Mouse (Mus musculus) hindbrain, embryonic 13.5 days (tissue): ENCODE measurements at regions not wholly inside any gene's neighbourhood (a gene's known extent, or its start where the extent isn't known, plus 50 kb on each side); places are given as distances from the start of the nearest gene placed in this dataset.
A peak's percentile ranks its signal among the peaks of the same experiment; 100 is the strongest.

Experiments
- ATAC-seq: fragments of 200-750 bp; cut with Nextera tagmentation; 2 replicates; pipeline ENCODE4 v1.8.0; 2017; ENCODE audit warnings: moderate TSS enrichment; ENCODE audit not compliant: low FRiP score
- H3K27ac ChIP-seq: fragments of 300-500 bp; sonication (generic); 2 replicates; pipeline ENCODE4 v1.5.1; 2015; ENCODE audit warnings: inconsistent platforms, mild to moderate bottlenecking, moderate library complexity
- H3K27me3 ChIP-seq: fragments of 300-500 bp; sonication (generic); 2 replicates; pipeline ENCODE4 v1.6.1; 2015; ENCODE audit warnings: mild to moderate bottlenecking, inconsistent platforms
- H3K36me3 ChIP-seq: fragments of 300-500 bp; sonication (generic); 2 replicates; pipeline ENCODE4 v1.6.1; 2015; ENCODE audit warnings: mild to moderate bottlenecking, inconsistent platforms
- H3K4me1 ChIP-seq: fragments of 300-500 bp; sonication (generic); replicated peaks from 2 replicates; pipeline ENCODE4 v1.6.1; 2015; ENCODE audit warnings: inconsistent platforms
- H3K4me2 ChIP-seq: fragments of 300-500 bp; sonication (generic); 2 replicates; pipeline ENCODE4 v1.6.1; 2015; ENCODE audit warnings: inconsistent platforms, mild to moderate bottlenecking, moderate library complexity
- H3K4me3 ChIP-seq: fragments of 300-500 bp; sonication (generic); 2 replicates; pipeline ENCODE4 v1.5.1; 2015; ENCODE audit warnings: mild to moderate bottlenecking, inconsistent platforms
- H3K9ac ChIP-seq: fragments of 300-500 bp; sonication (generic); 2 replicates; pipeline ENCODE4 v1.6.1; 2015; ENCODE audit warnings: mild to moderate bottlenecking, inconsistent platforms
- H3K9me3 ChIP-seq: fragments of 300-500 bp; sonication (generic); 2 replicates; pipeline ENCODE4 v1.6.1; 2016; ENCODE audit warnings: inconsistent platforms
- WGBS: fragments of 180-500 bp; shearing (Covaris S2); methylation state at CpG from one replicate; pipeline ENCODE4 v1.1.7; 2015; 5-methylcytosine and 5-hydroxymethylcytosine counted together

- ATAC-seq, result no peak
- H3K36me3 ChIP-seq, result no peaks in the 10 kb centered on the region
- H3K27ac ChIP-seq, result no peak overlapping the region
- H3K27me3 ChIP-seq, result no peaks in the 10 kb centered on the region
- H3K4me3 ChIP-seq, result no peak overlapping the region
- H3K4me1 ChIP-seq, result no peaks in the 10 kb centered on the region
- no peak overlapping the region for H3K9ac ChIP-seq
- no peaks in the 10 kb centered on the region for H3K9me3 ChIP-seq
- H3K4me2 ChIP-seq, result no peak overlapping the region
- 88% methylated on average over 6 of the region's 6 CpGs for WGBS
These were observed 260.6 kb downstream of the Epha4 start for GRCm38 (mm10) chr1:77254276-77254675.

DNA sequence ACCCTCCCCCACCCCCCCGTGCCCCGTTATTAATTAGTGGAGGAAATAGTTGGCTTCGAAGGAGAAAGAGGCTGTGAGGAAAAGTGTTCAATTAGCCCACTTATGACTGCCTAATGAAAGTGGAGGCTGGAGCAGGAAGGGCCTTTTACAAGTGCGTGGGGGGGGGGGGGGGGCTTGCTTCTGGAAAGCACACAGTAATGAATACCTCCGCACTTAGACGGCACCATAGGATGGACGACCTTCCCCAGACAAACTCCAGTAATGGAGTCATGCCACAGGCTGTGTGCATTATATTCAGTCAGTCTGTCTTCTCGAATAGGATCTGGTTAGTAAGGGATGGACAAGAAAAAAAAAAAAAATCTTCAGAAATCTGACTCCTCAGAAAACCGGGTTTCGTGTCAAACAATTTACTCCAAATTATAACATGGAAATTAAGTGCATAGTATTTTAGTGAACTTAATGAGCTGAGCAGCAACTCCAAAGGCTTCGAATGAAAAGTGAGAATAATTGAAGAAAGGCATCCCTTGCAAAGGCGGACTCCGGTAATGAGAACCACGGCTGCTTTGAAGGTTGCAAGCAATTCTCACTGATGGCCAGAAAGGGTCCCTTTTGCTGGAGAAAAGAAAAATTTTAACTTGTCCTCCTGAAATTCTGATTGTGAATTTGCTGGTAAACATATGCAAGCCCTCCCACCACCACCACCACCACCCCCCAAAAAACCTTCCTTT lies 258.6 kb downstream of the Epha4 start:
- WGBS, result 71% methylated on average over 14 of the region's 14 CpGs
- Histone ChIP-seq H3K27me3 (no peaks in the 10 kb centered on the region), H3K9ac (no peak overlapping the region), H3K4me1 (no peaks in the 10 kb centered on the region; the same call in 1 of the 2 replicates), H3K9me3 (no peaks in the 10 kb centered on the region), H3K36me3 (no peaks in the 10 kb centered on the region), H3K27ac (no peak overlapping the region), H3K4me2 (no peak overlapping the region), H3K4me3 (no peak overlapping the region)
- ATAC-seq, result no peak

GRCm38 (mm10) chr1:77258730-77259310 lies 256.1 kb downstream of the Epha4 start:
- no peak for ATAC-seq
- Histone ChIP-seq H3K4me2 (no peak overlapping the region), H3K9me3 (no peaks in the 10 kb centered on the region), H3K4me1 (no peaks in the 10 kb centered on the region; the same call in 1 of the 2 replicates), H3K36me3 (no peaks in the 10 kb centered on the region), H3K9ac (no peak overlapping the region), H3K27me3 (no peaks in the 10 kb centered on the region), H3K27ac (no peak overlapping the region), H3K4me3 (no peak overlapping the region)
- 60% methylated on average over 7 of the region's 7 CpGs for WGBS

GRCm38 (mm10) chr1:77259789-77260188 lies 255.1 kb downstream of the Epha4 start:
- 62% methylated on average over 11 of the region's 11 CpGs for WGBS
- H3K4me2 ChIP-seq, result 0 out of 2 replicates have a peak overlapping the region, but pooled peaks have one; percentile 9
- H3K36me3 ChIP-seq, result no peaks in the 10 kb centered on the region

GRCm38 (mm10) chr1:77261678-77262077 lies 253.2 kb downstream of the Epha4 start:
- H3K9me3 ChIP-seq, result no peaks in the 10 kb centered on the region
- no peak overlapping the region for H3K27ac ChIP-seq
- H3K27me3 ChIP-seq, result no peaks in the 10 kb centered on the region
- no peak overlapping the region for H3K4me2 ChIP-seq
- no peak overlapping the region for H3K9ac ChIP-seq
- H3K4me3 ChIP-seq, result no peak overlapping the region
- peaks cover 9% of the 10 kb centered on the region; the same call in 1 of the 2 replicates for H3K4me1 ChIP-seq
- no peak for ATAC-seq
- 92% methylated on average over 4 of the region's 4 CpGs for WGBS
- no peaks in the 10 kb centered on the region for H3K36me3 ChIP-seq

More at GRCm38 (mm10) chr1:77259789-77260188, 255.1 kb downstream of the Epha4 start:
- Histone ChIP-seq H3K9me3 (no peaks in the 10 kb centered on the region), H3K9ac (no peak overlapping the region), H3K4me3 (no peak overlapping the region), H3K27ac (no peak overlapping the region), H3K4me1 (no peaks in the 10 kb centered on the region; the same call in 1 of the 2 replicates), H3K27me3 (no peaks in the 10 kb centered on the region)
- no peak for ATAC-seq

DNA sequence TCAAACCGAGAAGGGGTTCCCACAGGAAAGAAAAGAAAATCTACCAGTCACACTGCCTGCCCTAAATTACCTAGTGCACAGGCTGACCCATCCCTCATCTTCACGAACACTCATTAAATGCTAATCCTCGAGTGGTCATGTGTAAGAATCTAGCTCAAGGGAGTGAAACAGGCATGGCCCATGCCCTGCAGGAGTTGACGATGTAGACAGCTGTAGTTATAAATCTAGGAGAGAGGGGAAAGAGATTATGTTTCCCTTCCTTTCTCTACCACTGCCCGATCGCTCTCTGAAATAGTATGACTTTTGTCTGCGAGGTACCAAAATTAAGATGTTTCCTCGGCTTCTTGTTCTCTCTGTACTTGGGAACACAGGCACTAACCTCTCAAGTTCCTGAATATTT lies 249.2 kb downstream of the Epha4 start:
- no peak for ATAC-seq
- Histone ChIP-seq H3K4me2 (no peak overlapping the region), H3K27ac (no peak overlapping the region), H3K4me3 (no peak overlapping the region), H3K4me1 (peaks cover 9% of the 10 kb centered on the region; the same call in 1 of the 2 replicates), H3K9ac (no peak overlapping the region), H3K9me3 (no peaks in the 10 kb centered on the region), H3K36me3 (no peaks in the 10 kb centered on the region), H3K27me3 (no peaks in the 10 kb centered on the region)
- 54% methylated on average over 8 of the region's 8 CpGs for WGBS

DNA sequence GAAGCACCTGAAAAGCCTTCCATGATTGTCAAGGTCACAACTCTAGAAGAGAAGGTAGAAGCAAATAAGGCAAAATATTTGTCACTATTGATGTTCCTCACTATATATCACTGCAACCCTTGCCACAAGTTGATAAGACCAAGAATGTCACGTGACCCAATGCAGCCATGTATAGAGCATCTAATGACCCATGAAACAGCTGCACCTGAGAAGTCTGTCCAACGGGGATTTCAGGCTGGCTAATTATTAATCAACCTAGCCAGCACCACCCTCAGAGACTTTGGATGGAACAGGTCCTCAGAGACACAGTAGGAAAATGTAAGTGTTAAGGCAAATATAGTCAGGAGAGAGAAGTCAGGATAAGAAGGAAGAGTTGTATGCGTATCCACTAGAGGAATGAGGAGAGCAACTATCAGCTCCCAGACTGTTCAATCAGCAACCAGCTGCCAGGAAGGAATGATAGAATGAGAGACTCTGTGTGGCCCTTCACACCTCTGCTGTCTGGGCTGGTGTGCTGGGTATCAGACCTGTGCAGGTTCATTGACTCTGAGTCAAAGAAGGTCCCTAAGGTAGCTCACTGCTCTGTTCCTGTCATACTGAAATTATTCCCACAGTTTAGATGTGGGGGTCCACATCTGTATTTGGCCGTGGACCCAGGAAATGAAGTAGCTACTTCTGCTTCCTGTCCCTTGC lies 247.4 kb downstream of the Epha4 start:
- H3K4me1 ChIP-seq, result peaks cover 9% of the 10 kb centered on the region; the same call in 1 of the 2 replicates
- H3K9me3 ChIP-seq, result no peaks in the 10 kb centered on the region
- no peak for ATAC-seq
- WGBS, result 84% methylated on average over 4 of the region's 4 CpGs
- no peaks in the 10 kb centered on the region for H3K36me3 ChIP-seq
- H3K4me2 ChIP-seq, result no peak overlapping the region
- no peak overlapping the region for H3K27ac ChIP-seq
- no peaks in the 10 kb centered on the region for H3K27me3 ChIP-seq
- H3K9ac ChIP-seq, result no peak overlapping the region
- no peak overlapping the region for H3K4me3 ChIP-seq

GRCm38 (mm10) chr1:77275297-77275696 lies 239.6 kb downstream of the Epha4 start:
- Histone ChIP-seq H3K4me1 (peaks cover 6% of the 10 kb centered on the region; the same call in 1 of the 2 replicates), H3K9ac (no peak overlapping the region), H3K27ac (no peak overlapping the region), H3K4me2 (no peak overlapping the region), H3K4me3 (no peak overlapping the region), H3K27me3 (no peaks in the 10 kb centered on the region), H3K9me3 (no peaks in the 10 kb centered on the region), H3K36me3 (no peaks in the 10 kb centered on the region)
- no peak for ATAC-seq
- 57% methylated on average over 9 of the region's 9 CpGs for WGBS

DNA sequence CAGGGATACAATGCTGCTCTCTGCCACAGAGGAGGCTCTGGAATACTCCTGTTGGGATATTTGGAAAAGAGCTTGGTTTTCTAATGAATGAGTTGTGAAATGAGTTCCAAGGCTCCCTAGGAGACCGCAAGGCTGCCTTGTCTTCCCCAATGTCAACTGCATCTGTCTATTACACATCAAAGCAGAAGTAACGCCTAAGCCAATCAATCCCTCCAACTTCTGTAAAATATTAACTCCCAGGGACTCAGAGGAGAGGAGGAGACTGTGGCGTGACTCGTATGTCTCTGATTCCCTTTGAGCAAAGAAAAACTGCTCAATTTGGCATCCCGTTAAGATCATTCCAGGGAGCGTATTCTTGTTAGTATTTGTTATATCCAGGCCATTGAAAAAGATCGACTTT lies 235.3 kb downstream of the Epha4 start:
- Histone ChIP-seq H3K36me3 (no peaks in the 10 kb centered on the region), H3K4me1 (peaks cover 6% of the 10 kb centered on the region; the same call in 1 of the 2 replicates), H3K4me3 (no peak overlapping the region), H3K27ac (no peak overlapping the region), H3K4me2 (no peak overlapping the region), H3K9ac (no peak overlapping the region), H3K9me3 (no peaks in the 10 kb centered on the region), H3K27me3 (no peaks in the 10 kb centered on the region)
- 59% methylated on average over 7 of the region's 7 CpGs for WGBS
- no peak for ATAC-seq

GRCm38 (mm10) chr1:77280373-77281038 lies 234.4 kb downstream of the Epha4 start:
- no peak for ATAC-seq
- Histone ChIP-seq H3K4me1 (peaks cover 2% of the 10 kb centered on the region; the same call in 1 of the 2 replicates), H3K27ac (no peak overlapping the region), H3K9ac (no peak overlapping the region), H3K4me3 (no peak overlapping the region), H3K9me3 (no peaks in the 10 kb centered on the region), H3K27me3 (no peaks in the 10 kb centered on the region), H3K36me3 (no peaks in the 10 kb centered on the region), H3K4me2 (no peak overlapping the region)
- 88% methylated on average over 11 of the region's 11 CpGs for WGBS

GRCm38 (mm10) chr1:77281741-77282140 lies 233.1 kb downstream of the Epha4 start:
- no peak overlapping the region for H3K9ac ChIP-seq
- H3K36me3 ChIP-seq, result no peaks in the 10 kb centered on the region
- no peak for ATAC-seq
- no peak overlapping the region for H3K27ac ChIP-seq
- no peak overlapping the region for H3K4me3 ChIP-seq
- H3K27me3 ChIP-seq, result no peaks in the 10 kb centered on the region
- 92% methylated on average over 4 of the region's 4 CpGs for WGBS
- H3K4me2 ChIP-seq, result no peak overlapping the region
- H3K4me1 ChIP-seq, result no peaks in the 10 kb centered on the region
- no peaks in the 10 kb centered on the region for H3K9me3 ChIP-seq

DNA sequence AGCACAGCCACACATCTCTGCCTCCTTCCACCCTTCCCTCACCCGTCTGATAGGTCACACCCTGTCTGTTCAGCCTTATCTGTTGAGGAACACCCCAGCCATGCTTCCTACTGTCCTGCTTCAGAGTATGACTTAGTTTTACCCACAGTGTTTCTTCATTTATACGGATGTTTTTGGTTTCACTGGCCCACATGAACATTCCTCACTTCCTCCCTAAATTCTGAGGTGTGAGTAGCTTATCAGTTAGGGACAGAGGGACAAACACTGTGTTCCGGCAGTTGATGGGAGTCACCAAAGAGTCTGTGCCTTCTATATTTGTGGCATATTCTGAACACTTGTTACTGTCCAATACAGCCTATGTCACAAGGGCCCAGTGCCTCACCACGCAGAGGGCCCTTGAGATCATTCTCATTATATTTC lies 216.2 kb downstream of the Epha4 start:
- Histone ChIP-seq H3K4me3 (no peak overlapping the region), H3K4me2 (no peak overlapping the region), H3K9me3 (no peaks in the 10 kb centered on the region), H3K27ac (no peak overlapping the region), H3K4me1 (no peaks in the 10 kb centered on the region), H3K9ac (no peak overlapping the region), H3K36me3 (no peaks in the 10 kb centered on the region), H3K27me3 (no peaks in the 10 kb centered on the region)
- no peak for ATAC-seq
- 87% methylated on average over 4 of the region's 4 CpGs for WGBS
